Mouse (Mus musculus) thymus, adult 2 months (tissue): ENCODE data around the gene Map4. TPM values are rescaled to one million over a fixed set of nuclear protein-coding genes. Genes with fewer than 3 reads are reported as not detected.

Experiments used
- DNase-seq: peaks from one replicate; pipeline ENCODE4 v3.0.0; 2021
- H3K27ac ChIP-seq: fragments of 200-500 bp; 2 replicates; pipeline ENCODE4 v1.5.1; 2012; ENCODE audit warnings: low read length, control low read depth; ENCODE audit not compliant: control insufficient read depth, insufficient read depth
- H3K27me3 ChIP-seq: fragments of 200-500 bp; 2 replicates; pipeline ENCODE4 v1.6.1; 2012; ENCODE audit warnings: mild to moderate bottlenecking, low read length, moderate library complexity, mixed read lengths; ENCODE audit not compliant: control insufficient read depth, insufficient read depth
- H3K36me3 ChIP-seq: fragments of 200-500 bp; 2 replicates; pipeline ENCODE4 v1.6.1; 2012; ENCODE audit warnings: mild to moderate bottlenecking, low read length, moderate library complexity; ENCODE audit not compliant: control insufficient read depth, insufficient read depth
- H3K4me1 ChIP-seq: fragments of 200-500 bp; replicated peaks from 2 replicates; pipeline ENCODE4 v1.6.1; 2012; ENCODE audit warnings: low read length; ENCODE audit not compliant: control insufficient read depth, insufficient read depth
- H3K4me3 ChIP-seq: fragments of 200-500 bp; 2 replicates; pipeline ENCODE4 v1.5.1; 2012; ENCODE audit warnings: mild to moderate bottlenecking, low read length, control low read depth, moderate library complexity; ENCODE audit not compliant: control insufficient read depth, insufficient read depth
- CTCF ChIP-seq: fragments of 200-500 bp; IDR thresholded peaks from 2 replicates; pipeline ENCODE4 v1.5.1; 2012; ENCODE audit warnings: mild to moderate bottlenecking, control low read depth, low read length, moderate library complexity, borderline replicate concordance; ENCODE audit not compliant: control insufficient read depth, poor library complexity, insufficient read depth; ENCODE audit errors: extremely low read depth
- POLR2A ChIP-seq: fragments of 200-500 bp; IDR thresholded peaks from 2 replicates; pipeline ENCODE4 v1.6.1; 2012; ENCODE audit warnings: mild to moderate bottlenecking, low read length, control low read depth, moderate library complexity; ENCODE audit not compliant: control insufficient read depth, poor library complexity, insufficient read depth; ENCODE audit errors: extremely low read depth
- WGBS: fragments of 180-500 bp; shearing (Covaris S2); methylation state at CpG from one replicate; pipeline ENCODE4 v1.1.7; 2018; 5-methylcytosine and 5-hydroxymethylcytosine counted together
- polyA plus RNA-seq: library from polyadenylated mRNA; depleted of rRNA; stranded (reverse); fragments of >200 nt; gene quantifications from 2 replicates; pipeline ENCODE4 v1.2.3, GENCODE M21; 2012; rRNA removed

Gene Map4
- polyA plus RNA-seq, result 420 and 463 TPM in 2 replicates

- Histone ChIP-seq H3K4me1 (peaks cover 10% of the 10 kb centered on the region), H3K27me3 (no peaks in the 10 kb centered on the region), H3K27ac (peak within 1 kb of the TSS; percentile 16; the same call in 1 of the 2 replicates), H3K4me3 (peak within 1 kb of the TSS; percentile 69), H3K36me3 (no peaks in the 10 kb centered on the region)
- peak; percentile 98 for DNase-seq
- under 1% methylated on average over 94 of the region's 94 CpGs for WGBS
- TF ChIP-seq CTCF, result peak; percentile 52; the same call in 1 of the 2 replicates
- peak; percentile 12; the same call in 1 of the 2 replicates for TF ChIP-seq POLR2A
Measured at GRCm38 (mm10) chr9:109931257-109932171, at the start of gene Map4. Gene Map4, plus strand, starts transcription at chr9:109931460.

GRCm38 (mm10) chr9:109886259-109886658 lies 45.0 kb upstream of the Map4 start:
- peaks cover 92% of the 10 kb centered on the region for H3K36me3 ChIP-seq
- H3K27me3 ChIP-seq, result no peaks in the 10 kb centered on the region
- WGBS, result 92% methylated on average over 4 of the region's 4 CpGs
- no peak overlapping the region for H3K27ac ChIP-seq
- no peak overlapping the region for H3K4me3 ChIP-seq
- H3K4me1 ChIP-seq, result no peaks in the 10 kb centered on the region
- no peak for DNase-seq
- TF ChIP-seq CTCF (no peak), POLR2A (no peak)

- 96% methylated on average over 5 of the region's 5 CpGs for WGBS
- Histone ChIP-seq H3K27me3 (no peaks in the 10 kb centered on the region), H3K4me3 (no peak overlapping the region), H3K36me3 (peaks cover 93% of the 10 kb centered on the region), H3K27ac (no peak overlapping the region), H3K4me1 (no peaks in the 10 kb centered on the region)
- TF ChIP-seq POLR2A, result no peak
- TF ChIP-seq CTCF, result no peak
- DNase-seq, result no peak
Measured at GRCm38 (mm10) chr9:109887321-109887720, 43.9 kb upstream of the Map4 start.

- Histone ChIP-seq H3K4me1 (no peaks in the 10 kb centered on the region), H3K4me3 (no peak overlapping the region), H3K36me3 (peaks cover 74% of the 10 kb centered on the region), H3K27ac (no peak overlapping the region), H3K27me3 (no peaks in the 10 kb centered on the region)
- 99% methylated on average over 8 of the region's 8 CpGs for WGBS
- no peak for TF ChIP-seq POLR2A
- no peak for TF ChIP-seq CTCF
- DNase-seq, result no peak
Measured at GRCm38 (mm10) chr9:109891501-109891900, 39.8 kb upstream of the Map4 start.

GRCm38 (mm10) chr9:109892651-109893250 lies 38.5 kb upstream of the Map4 start:
- no peaks in the 10 kb centered on the region for H3K4me1 ChIP-seq
- TF ChIP-seq CTCF (peak; percentile 53; the same call in 1 of the 2 replicates), POLR2A (no peak)
- no peak overlapping the region for H3K27ac ChIP-seq
- peak; percentile 68 for DNase-seq
- no peaks in the 10 kb centered on the region for H3K27me3 ChIP-seq
- H3K4me3 ChIP-seq, result no peak overlapping the region
- peaks cover 66% of the 10 kb centered on the region for H3K36me3 ChIP-seq
- 76% methylated on average over 5 of the region's 5 CpGs for WGBS

- WGBS, result 61% methylated on average over 6 of the region's 6 CpGs
- H3K4me3 ChIP-seq, result no peak overlapping the region
- TF ChIP-seq POLR2A (no peak), CTCF (no peak)
- H3K27ac ChIP-seq, result no peak overlapping the region
- peaks cover 48% of the 10 kb centered on the region for H3K36me3 ChIP-seq
- no peaks in the 10 kb centered on the region for H3K27me3 ChIP-seq
- H3K4me1 ChIP-seq, result no peaks in the 10 kb centered on the region
- DNase-seq, result peak; percentile 66
Measured at GRCm38 (mm10) chr9:109894413-109895090, 36.7 kb upstream of the Map4 start.
